9 mouse cellular contexts compared by ENCODE assay signal in genomic region chr1:61203612-61204011, GRCm38 (mm10).
DNase-seq lines count a peak whose midpoint lies in the region; ATAC-seq lines count a peak whose summit lies in the region.
"Had no signal": no experiment of that assay in that cellular context is flagged by ENCODE, and none has a peak within 500 bp of the region (broad histone marks: within the 10 kb centered on the region; RNA-seq: fewer than 3 reads in every experiment).

No protein-coding gene starts in this region.

- no peaks in the 10 kb centered on the region for H3K36me3 ChIP-seq in kidney, embryonic 14.5 days (ENCODE audit: control insufficient read depth, insufficient read depth, low read length)
- no peaks in the 10 kb centered on the region for H3K36me3 ChIP-seq in embryonic facial prominence, embryonic 12.5 days
- H3K36me3 ChIP-seq in forebrain, embryonic 14.5 days (ENCODE audit: control insufficient read depth, insufficient read depth, low read length), result no peaks in the 10 kb centered on the region
- H3K36me3 ChIP-seq in midbrain, embryonic 15.5 days (replicated peaks), result no peaks in the 10 kb centered on the region

- H3K27me3 ChIP-seq in kidney, embryonic 14.5 days (ENCODE audit: control insufficient read depth, insufficient read depth, low read length), result no peaks in the 10 kb centered on the region
- no peaks in the 10 kb centered on the region for H3K27me3 ChIP-seq in embryonic facial prominence, embryonic 12.5 days
- no peaks in the 10 kb centered on the region for H3K27me3 ChIP-seq in forebrain, embryonic 14.5 days (replicated peaks; ENCODE audit: control insufficient read depth, insufficient read depth, low read length)
- no peaks in the 10 kb centered on the region for H3K27me3 ChIP-seq in midbrain, embryonic 15.5 days (replicated peaks)
- H3K27me3 ChIP-seq: megakaryocyte, embryonic 14.5 days had no signal

- H3K4me3 ChIP-seq in kidney, embryonic 14.5 days (ENCODE audit: low read length), result no peak overlapping the region
- H3K4me3 ChIP-seq in embryonic facial prominence, embryonic 12.5 days, result no peak overlapping the region
- H3K4me3 ChIP-seq in forebrain, embryonic 14.5 days (ENCODE audit: low read depth, low read length), result no peak overlapping the region
- no peak overlapping the region for H3K4me3 ChIP-seq in midbrain, embryonic 15.5 days
- H3K4me3 ChIP-seq: megakaryocyte, embryonic 14.5 days had no signal

- no peak overlapping the region; the same call in 1 of the 2 replicates for H3K4me2 ChIP-seq in kidney, embryonic 14.5 days (replicated peaks; ENCODE audit: low read depth, low read length)
- H3K4me2 ChIP-seq in embryonic facial prominence, embryonic 12.5 days (replicated peaks), result peak overlapping the region; percentile 36
- H3K4me2 ChIP-seq in forebrain, embryonic 14.5 days (ENCODE audit: low read length), result peak overlapping the region; percentile 30
- H3K4me2 ChIP-seq in midbrain, embryonic 15.5 days, result 0 out of 2 replicates have a peak overlapping the region, but pooled peaks have one; percentile 6

- no peak overlapping the region for H3K27ac ChIP-seq in kidney, embryonic 14.5 days (ENCODE audit: low read depth, low read length)
- H3K27ac ChIP-seq in embryonic facial prominence, embryonic 12.5 days, result peak overlapping the region; percentile 54; the same call in 1 of the 2 replicates
- H3K27ac ChIP-seq in forebrain, embryonic 14.5 days (ENCODE audit: low read depth, low read length), result peak overlapping the region; percentile 69
- H3K27ac ChIP-seq in midbrain, embryonic 15.5 days, result no peak overlapping the region

- H3K9ac ChIP-seq in kidney, embryonic 14.5 days (ENCODE audit: low read depth, low read length), result no peak overlapping the region
- no peak overlapping the region for H3K9ac ChIP-seq in embryonic facial prominence, embryonic 12.5 days
- H3K9ac ChIP-seq in forebrain, embryonic 14.5 days (ENCODE audit: low read length), result no peak overlapping the region
- H3K9ac ChIP-seq in midbrain, embryonic 15.5 days, result no peak overlapping the region

- ATAC-seq in kidney, embryonic 14.5 days (ENCODE audit: low FRiP score, low TSS enrichment), result peak; percentile 57
- ATAC-seq in embryonic facial prominence, embryonic 12.5 days (ENCODE audit: insufficient number of reproducible peaks, insufficient read depth, low FRiP score, low TSS enrichment), result no peak
- peak; percentile 51 for ATAC-seq in forebrain, embryonic 14.5 days
- no peak for ATAC-seq in midbrain, embryonic 15.5 days (replicated peaks)

- H3K9me3 ChIP-seq in kidney, embryonic 14.5 days (ENCODE audit: control insufficient read depth, low read length), result no peaks in the 10 kb centered on the region
- H3K9me3 ChIP-seq in embryonic facial prominence, embryonic 12.5 days, result no peaks in the 10 kb centered on the region
- no peaks in the 10 kb centered on the region for H3K9me3 ChIP-seq in forebrain, embryonic 14.5 days (replicated peaks; ENCODE audit: control insufficient read depth, low read length)
- H3K9me3 ChIP-seq in midbrain, embryonic 15.5 days, result no peaks in the 10 kb centered on the region
- H3K9me3 ChIP-seq: megakaryocyte, embryonic 14.5 days had no signal

- H3K4me1 ChIP-seq in kidney, embryonic 14.5 days (ENCODE audit: control insufficient read depth, insufficient read depth, low read length), result peaks cover 7% of the 10 kb centered on the region; the same call in 1 of the 2 replicates
- H3K4me1 ChIP-seq in embryonic facial prominence, embryonic 12.5 days, result peaks cover 16% of the 10 kb centered on the region
- H3K4me1 ChIP-seq in forebrain, embryonic 14.5 days (ENCODE audit: control insufficient read depth, insufficient read depth, low read length), result peaks cover 21% of the 10 kb centered on the region
- peaks cover 13% of the 10 kb centered on the region for H3K4me1 ChIP-seq in midbrain, embryonic 15.5 days
- H3K4me1 ChIP-seq: megakaryocyte, embryonic 14.5 days had no signal

- no peak for DNase-seq in kidney, postnatal 25 days
- peak; percentile 37 for DNase-seq in forebrain, embryonic 14.5 days (ENCODE audit: low spot score)
- no peak for DNase-seq in right cerebral cortex, postnatal 14 days
- no peak for DNase-seq in right cerebral cortex, postnatal 36 days (ENCODE audit: low spot score in 2 of 2)
- DNase-seq: adrenal gland, postnatal 25 days had no signal

- 19% methylated on average over 6 of the region's 6 CpGs for WGBS in kidney, embryonic 14.5 days
- WGBS in embryonic facial prominence, embryonic 12.5 days, result 7% methylated on average over 6 of the region's 6 CpGs
- WGBS in forebrain, embryonic 14.5 days, result 10% methylated on average over 6 of the region's 6 CpGs
- WGBS in midbrain, embryonic 15.5 days, result 18% methylated on average over 6 of the region's 6 CpGs

Comparison
In these comparisons a context has a peak if more than half of its experiments do, and no peak if none do; other contexts are left out.
1. ATAC-seq: peak in kidney, embryonic 14.5 days (single experiment) and forebrain, embryonic 14.5 days (single experiment); none in embryonic facial prominence, embryonic 12.5 days (single experiment) and midbrain, embryonic 15.5 days (single experiment).
2. H3K27ac ChIP-seq: peak in embryonic facial prominence, embryonic 12.5 days (single experiment) and forebrain, embryonic 14.5 days (single experiment); none in kidney, embryonic 14.5 days (single experiment) and midbrain, embryonic 15.5 days (single experiment).